Mouse (Mus musculus): ENCODE measurements at regions not wholly inside any gene's neighbourhood (a gene's known extent, or its start where the extent isn't known, plus 50 kb on each side); places are given as distances from the start of the nearest gene placed in this dataset.
A peak's percentile ranks its signal among the peaks of the same experiment; 100 is the strongest.

GRCm38 (mm10) chr4:83915871-83916270 lies 390.5 kb downstream of the Ccdc171 start:
- DNase-seq, result no peak

GRCm38 (mm10) chr4:83917009-83917408 lies 391.7 kb downstream of the Ccdc171 start:
- DNase-seq, result no peak

- no peak for DNase-seq
Measured at GRCm38 (mm10) chr4:83918093-83918492, 392.7 kb downstream of the Ccdc171 start.

- no peak for DNase-seq
Measured at GRCm38 (mm10) chr4:83919041-83919440, 393.7 kb downstream of the Ccdc171 start.

DNA sequence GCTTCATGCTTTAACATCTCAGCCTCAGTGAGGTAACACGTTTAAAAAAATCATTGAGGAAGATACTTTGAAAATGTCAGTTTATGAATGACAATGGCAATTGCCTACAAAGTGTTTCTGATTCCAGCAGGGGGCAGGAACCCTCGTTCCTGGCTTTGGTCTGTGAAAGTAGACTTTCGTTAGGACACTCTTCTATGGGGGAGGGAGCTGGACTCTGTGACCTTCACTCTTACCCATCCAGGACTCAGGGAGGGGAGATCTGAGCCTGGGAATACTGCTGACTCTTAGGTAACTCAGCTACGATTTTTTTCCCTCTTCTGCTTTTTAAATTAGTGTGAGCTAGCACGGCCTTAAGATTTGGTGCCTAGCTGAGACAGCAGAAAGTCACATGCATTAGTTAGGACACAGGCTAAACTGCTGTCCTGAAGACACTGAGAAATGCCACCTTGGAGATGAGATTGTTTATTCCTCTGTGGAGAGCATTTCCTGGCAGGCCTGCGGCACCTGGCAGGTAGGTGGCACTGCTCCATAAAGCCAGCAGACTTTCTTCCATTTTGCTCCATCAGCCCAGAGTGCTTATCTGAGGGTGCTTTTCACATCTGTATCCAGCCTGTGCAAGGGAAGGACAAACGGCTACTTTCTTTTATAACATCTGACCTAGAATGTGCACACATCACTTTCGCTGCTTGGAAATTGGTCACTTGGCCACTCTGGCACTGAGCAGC lies 399.9 kb downstream of the Ccdc171 start:
- no peak for DNase-seq

GRCm38 (mm10) chr4:83926195-83926731 lies 400.9 kb downstream of the Ccdc171 start:
- DNase-seq, result no peak

GRCm38 (mm10) chr4:83931897-83932654 lies 406.7 kb downstream of the Ccdc171 start:
- no peak for DNase-seq

- DNase-seq, result no peak
Measured at GRCm38 (mm10) chr4:83941693-83942092, 416.3 kb downstream of the Ccdc171 start.

DNA sequence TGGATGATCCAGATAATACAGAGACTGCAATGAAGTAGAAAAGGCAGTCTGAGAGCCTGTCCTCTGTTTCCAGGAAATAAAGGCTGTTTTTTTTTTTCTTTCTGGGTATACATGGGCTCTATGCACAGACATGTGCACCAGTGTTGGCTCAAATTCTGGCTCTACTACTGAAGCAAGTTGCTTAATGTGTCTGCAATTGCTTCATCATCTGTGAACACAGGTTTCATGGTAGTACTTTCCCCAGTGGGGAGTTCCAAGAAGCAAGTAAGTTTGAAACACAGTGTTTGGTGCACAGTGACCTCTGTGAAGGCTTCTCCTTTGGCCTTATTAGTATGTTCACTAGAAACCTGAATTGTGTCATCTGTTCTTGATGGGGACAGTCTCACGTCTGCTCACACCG lies 424.3 kb downstream of the Ccdc171 start:
- DNase-seq, result no peak

DNA sequence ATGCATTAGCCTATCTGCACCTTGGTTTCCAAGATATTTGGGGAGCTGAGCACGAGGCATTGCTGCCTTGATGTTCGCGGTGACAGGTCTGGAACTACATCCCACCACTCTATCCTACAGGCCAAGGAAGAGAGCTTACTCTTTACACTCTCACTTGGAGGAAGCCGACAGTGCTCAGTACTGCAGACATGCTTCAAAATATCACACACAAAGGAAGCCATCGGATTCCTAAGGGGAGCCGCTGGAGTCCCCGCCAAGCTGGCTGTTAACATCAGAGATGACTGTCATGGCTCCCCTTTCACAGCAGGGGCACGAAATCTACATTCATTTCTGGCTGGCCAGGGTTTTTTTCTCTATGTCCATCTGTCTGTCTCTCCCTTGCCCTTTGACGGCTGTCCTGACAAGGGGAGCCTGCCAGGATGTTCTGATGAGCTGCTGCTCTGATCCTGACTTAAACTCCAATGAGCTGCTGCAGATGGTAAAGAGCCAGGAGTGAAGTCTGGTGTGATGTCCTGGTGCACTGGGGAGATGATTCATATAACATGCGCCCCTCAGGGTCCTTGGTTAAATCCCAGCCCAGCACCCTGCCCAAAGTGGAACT lies 425.6 kb downstream of the Ccdc171 start:
- DNase-seq, result no peak

DNA sequence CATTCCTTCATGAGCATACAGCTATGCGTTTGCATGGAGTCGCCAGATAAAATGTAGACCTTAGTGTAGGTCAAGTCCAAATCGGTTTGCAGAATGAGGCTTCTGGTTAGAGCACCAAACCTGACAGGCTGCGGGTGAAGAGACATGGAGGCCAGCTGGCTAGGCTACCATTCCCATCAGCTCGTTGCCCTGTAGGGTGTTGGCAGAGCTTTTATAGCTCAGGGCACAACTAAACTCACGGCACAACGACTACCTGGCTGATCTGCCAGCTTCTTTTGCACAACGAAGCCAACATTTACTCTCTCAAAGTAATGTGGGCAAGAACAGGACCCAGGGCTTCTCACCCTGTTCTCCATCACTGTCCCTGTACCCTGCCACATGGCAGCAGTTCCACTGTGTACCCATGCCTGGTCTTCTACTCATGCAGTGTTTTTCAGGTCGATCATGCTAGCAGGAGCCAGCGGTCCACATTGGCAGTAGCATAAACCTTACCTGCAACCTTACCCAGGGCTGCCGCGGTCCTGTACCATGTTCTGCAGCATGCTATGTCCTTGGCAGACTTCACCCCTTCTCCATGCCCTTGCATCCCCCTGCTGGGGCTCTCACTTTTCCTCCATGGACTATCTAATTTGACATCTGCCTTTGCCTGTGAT lies 431.0 kb downstream of the Ccdc171 start:
- DNase-seq, result no peak

GRCm38 (mm10) chr4:83957217-83957692 lies 431.9 kb downstream of the Ccdc171 start:
- no peak for DNase-seq

DNA sequence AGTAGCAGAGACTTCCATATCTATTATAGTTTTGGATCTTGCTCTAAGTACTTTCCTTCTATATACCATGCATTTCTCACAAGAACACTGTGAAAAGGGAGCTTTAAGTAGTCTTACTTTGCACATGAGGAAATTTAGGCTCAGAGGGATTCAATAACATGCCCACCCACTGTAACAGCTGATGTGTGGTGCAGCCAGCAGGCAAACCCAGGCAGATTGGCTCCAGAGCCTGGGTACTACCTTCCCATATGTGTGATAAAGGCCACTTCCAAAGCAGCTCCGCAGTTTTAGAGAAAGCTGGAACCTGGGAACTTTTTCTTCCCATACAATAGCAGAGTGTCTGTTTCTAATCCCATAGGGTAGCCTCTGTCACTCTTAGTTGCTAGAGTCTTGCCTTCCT lies 441.6 kb downstream of the Ccdc171 start:
- no peak for DNase-seq

GRCm38 (mm10) chr4:83973162-83973561 lies 447.8 kb downstream of the Ccdc171 start:
- DNase-seq, result no peak

DNA sequence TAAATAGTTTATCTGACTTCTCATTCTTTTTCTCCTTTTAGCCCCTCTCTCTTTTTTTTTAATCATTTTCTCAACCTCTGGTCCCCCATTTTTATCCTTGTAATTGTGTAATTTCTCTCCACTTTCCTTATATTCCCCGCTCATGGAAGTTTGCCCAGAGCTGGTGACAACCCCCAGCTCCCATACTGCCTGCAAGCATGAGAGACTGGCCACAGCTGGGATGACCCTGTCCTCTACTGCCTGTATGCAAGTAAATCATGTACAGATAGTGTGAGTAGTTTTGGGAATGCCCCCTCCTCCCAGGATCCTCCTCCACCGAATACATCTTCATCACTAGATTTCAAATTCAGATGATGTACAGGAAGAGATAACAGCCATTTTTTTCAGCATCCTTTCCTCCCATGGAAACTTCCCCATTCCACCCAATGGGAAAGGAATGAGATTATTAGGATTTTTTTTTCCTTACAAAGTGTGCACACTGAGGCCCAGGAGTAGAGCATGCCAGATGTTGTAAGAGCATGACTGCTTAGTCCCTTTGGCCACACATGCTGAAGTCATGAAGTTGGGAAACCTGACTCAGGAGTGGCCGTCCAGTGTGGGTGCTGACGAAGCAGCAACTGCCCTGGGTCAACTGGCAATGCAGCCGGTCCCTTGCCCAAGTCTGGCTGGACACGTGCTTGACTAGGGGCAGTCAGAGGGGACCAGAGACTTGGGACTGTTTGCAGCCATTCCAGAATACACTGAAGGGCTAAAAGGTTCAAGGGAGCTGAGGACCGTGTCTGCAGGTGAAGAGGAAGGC lies 449.1 kb downstream of the Ccdc171 start:
- peak in 1 of 2 experiments; percentile 5 for DNase-seq

DNA sequence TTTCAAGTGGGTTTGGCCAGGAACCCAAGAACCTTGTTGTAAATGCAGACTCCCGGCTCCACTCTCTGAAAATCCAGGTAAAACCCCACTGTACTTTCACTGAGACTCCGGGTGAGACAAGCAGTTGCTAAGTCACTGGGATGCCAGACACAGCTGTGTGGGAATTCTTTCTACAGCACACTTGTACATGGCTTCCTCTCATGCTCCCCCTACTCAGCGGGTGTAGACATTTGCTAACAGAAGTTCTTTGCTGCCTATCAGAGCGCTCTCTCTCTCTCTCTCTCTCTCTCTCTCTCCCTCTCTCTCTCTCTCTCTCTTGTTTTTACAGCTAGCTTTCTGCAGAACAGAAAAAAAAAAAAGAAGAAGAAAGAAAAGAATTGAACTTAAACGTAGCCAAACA lies 450.2 kb downstream of the Ccdc171 start:
- no peak for DNase-seq

GRCm38 (mm10) chr4:83976067-83976466 lies 450.7 kb downstream of the Ccdc171 start:
- no peak for DNase-seq

DNA sequence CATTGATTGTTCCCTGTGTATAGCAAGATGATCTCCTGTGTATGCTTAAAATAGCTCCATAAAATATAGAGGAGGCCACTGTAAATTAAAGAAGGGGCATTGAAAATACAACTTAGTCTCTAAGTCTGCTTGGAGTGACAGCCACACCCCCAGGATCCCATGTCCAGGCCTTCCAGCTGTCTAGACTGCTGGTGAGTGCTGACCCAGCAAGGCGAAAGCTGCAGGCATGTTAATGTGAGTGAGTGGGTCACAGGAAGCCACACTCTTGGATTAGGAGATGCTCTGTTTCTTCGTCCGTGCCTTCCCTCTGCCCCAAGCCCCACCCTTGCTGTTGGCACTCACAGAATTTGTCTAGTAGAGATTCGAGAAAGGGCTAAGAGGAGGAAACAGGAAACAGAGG lies 453.7 kb downstream of the Ccdc171 start:
- no peak for DNase-seq

DNA sequence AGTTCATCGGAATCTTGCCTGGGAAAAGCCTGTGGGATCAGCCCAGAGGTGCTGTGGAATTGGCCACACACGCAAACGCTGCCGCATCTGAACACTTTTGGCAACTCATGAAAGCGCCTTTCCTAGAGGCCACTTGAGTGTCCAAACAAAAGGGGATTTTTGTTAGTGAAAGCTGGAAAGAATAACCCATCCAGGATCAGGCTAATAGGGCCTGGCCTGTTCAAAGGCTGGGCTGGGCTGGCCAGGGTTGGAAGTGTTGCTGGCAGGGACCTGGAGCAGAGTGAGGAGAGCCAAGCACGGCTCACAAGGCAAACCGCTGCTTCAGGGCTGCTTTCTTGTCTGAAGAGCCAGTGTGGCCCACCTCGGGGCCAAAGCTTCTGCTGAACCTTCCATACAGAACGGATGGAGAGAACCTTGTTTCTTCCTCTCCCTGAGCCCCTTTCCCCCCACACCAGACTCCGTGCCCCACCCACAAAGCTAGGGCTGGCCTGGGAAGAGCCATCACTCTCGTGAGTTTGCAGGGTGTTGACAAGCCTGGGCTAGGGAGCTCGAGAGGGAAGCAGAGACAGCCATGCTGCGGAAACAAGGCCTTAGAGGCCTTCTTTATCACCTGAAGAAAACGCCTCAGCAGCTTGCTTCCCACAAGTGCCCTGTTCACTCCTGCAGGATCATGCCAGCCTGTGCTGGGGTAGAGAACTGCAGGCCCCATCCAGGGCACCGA lies 459.5 kb downstream of the Ccdc171 start:
- DNase-seq, result no peak

DNA sequence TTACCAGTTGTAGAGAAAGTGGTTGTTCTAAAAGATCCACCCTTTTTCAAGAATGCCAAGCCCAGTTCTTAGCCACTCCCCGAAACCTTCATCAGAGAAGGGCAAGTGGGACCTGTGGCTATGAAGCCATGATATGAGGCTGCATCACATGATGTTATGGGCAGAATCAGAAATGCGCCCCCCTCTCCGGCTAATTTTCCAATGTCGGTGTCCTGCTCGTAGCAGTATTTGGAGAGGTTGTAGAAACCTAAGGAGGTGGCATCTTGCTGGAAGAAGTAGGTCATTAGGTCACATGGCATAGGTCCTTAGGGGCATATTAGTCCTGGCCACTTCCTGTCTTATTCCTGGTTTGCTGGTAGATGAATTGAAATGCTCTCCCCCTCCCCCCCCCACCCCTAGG lies 460.1 kb downstream of the Ccdc171 start:
- no peak for DNase-seq

Data from lung, adult 18-20 months (tissue).